ENCODE assay signal across 8 mouse cellular contexts in genomic region chr9:119357331-119358057, GRCm38 (mm10). TPM values are rescaled to one million over a fixed set of nuclear protein-coding genes. Genes with fewer than 3 reads are reported as not detected.
DNase-seq lines count a peak whose midpoint lies in the region; ATAC-seq lines count a peak whose summit lies in the region.

Gene Xylb (plus strand): TSS chr9:119357381.

- peak within 1 kb of the TSS; percentile 10; the same call in 1 of the 2 replicates for H3K27ac ChIP-seq in hindbrain, embryonic 16.5 days (ENCODE audit: low read depth, low read length)
- H3K27ac ChIP-seq in macrophage = no peak within 1 kb of the TSS

- peak; percentile 81 for DNase-seq in T-cell, adult 2 months (ENCODE audit: low spot score)
- DNase-seq in cerebellum, postnatal 36 days = peak; percentile 90 to 92
- peak; percentile 92 for DNase-seq in gastrocnemius, adult 18-20 months (ENCODE audit: low spot score)
- DNase-seq in left cerebral cortex, adult 18-20 months (ENCODE audit: low spot score in 2 of 2) = peak; percentile 90 to 92
- peak; percentile 90 for DNase-seq in right cerebral cortex, adult 18-20 months
- DNase-seq in urinary bladder, postnatal 10 days (ENCODE audit: low spot score) = peak; percentile 68

- no peaks in the 10 kb centered on the region for H3K79me2 ChIP-seq in macrophage (ENCODE audit: inconsistent target)

- ATAC-seq in hindbrain, embryonic 16.5 days = peak; percentile 90

- peaks cover 4% of the 10 kb centered on the region; the same call in 1 of the 2 replicates for H3K4me1 ChIP-seq in hindbrain, embryonic 16.5 days (ENCODE audit: control insufficient read depth, insufficient read depth, low read depth, low read length)

- 2% methylated on average over 61 of the region's 65 CpGs for WGBS in hindbrain, embryonic 16.5 days
- WGBS in macrophage (ENCODE audit: missing documents) = 2% methylated on average over 65 of the region's 65 CpGs

- peak within 1 kb of the TSS; percentile 80 for H3K9ac ChIP-seq in hindbrain, embryonic 16.5 days (ENCODE audit: low read depth, low read length)

- no peaks in the 10 kb centered on the region for H3K9me3 ChIP-seq in hindbrain, embryonic 16.5 days (ENCODE audit: control insufficient read depth, low read length)

- no peaks in the 10 kb centered on the region for H3K36me3 ChIP-seq in hindbrain, embryonic 16.5 days (ENCODE audit: control insufficient read depth, insufficient read depth, low read length)
- H3K36me3 ChIP-seq in macrophage (ENCODE audit: inconsistent target) = no peaks in the 10 kb centered on the region

- peak within 1 kb of the TSS; percentile 75 for H3K4me3 ChIP-seq in hindbrain, embryonic 16.5 days (ENCODE audit: low read length)
- H3K4me3 ChIP-seq in macrophage (ENCODE audit: inconsistent target) = peak within 1 kb of the TSS; percentile 45

- no peaks in the 10 kb centered on the region for H3K27me3 ChIP-seq in hindbrain, embryonic 16.5 days (replicated peaks; ENCODE audit: control insufficient read depth, insufficient read depth, low read length)

- H3K4me2 ChIP-seq in hindbrain, embryonic 16.5 days (ENCODE audit: low read length) = peak within 1 kb of the TSS; percentile 72

RNA-seq across cellular contexts. Expression of gene Xylb, which starts in this region (rescaled TPM):
- total RNA-seq in gastrocnemius, adult 18-20 months (2021) = under 1 TPM; 0.09 to 0.38 TPM
- 3.0 and 3.5 TPM in 2 replicates for polyA plus RNA-seq in hindbrain, embryonic 16.5 days (2015; fragmentation: Nextera tagmentation; extraction: Ambion mirVana)
- total RNA-seq in left cerebral cortex, adult 18-20 months (2021) = 1 to 10 TPM; 4.1 to 4.3 TPM
- total RNA-seq in macrophage (2018; cell fraction: chromatin; rRNA removed) = 10 to 100 TPM in 6 of 26 experiments, 1 to 10 TPM in 20; 1.8 to 18.2 (median 7.4) TPM
- 1 to 10 TPM; 1.3 to 4.4 (median 2.4) TPM for total RNA-seq in macrophage (2018; cell fraction: cytosol; rRNA removed)
- 10 to 100 TPM in 1 of 26 experiments, 1 to 10 TPM in 25; 1.1 to 14.8 (median 4.4) TPM for total RNA-seq in macrophage (2018; cell fraction: nucleus; rRNA removed)
- polyA plus RNA-seq in macrophage (2018) = 3.0 to 5.5 TPM (median 3.1 TPM) in 3 replicates

Comparison
In these comparisons a context has a peak if more than half of its experiments do, and no peak if none do; other contexts are left out.
1. Peak in DNase-seq in gastrocnemius, adult 18-20 months; RNA of the gene not detected or under 1 TPM.